Mouse (Mus musculus): ENCODE measurements at regions not wholly inside any gene's neighbourhood (a gene's known extent, or its start where the extent isn't known, plus 50 kb on each side); places are given as distances from the start of the nearest gene placed in this dataset.

DNA sequence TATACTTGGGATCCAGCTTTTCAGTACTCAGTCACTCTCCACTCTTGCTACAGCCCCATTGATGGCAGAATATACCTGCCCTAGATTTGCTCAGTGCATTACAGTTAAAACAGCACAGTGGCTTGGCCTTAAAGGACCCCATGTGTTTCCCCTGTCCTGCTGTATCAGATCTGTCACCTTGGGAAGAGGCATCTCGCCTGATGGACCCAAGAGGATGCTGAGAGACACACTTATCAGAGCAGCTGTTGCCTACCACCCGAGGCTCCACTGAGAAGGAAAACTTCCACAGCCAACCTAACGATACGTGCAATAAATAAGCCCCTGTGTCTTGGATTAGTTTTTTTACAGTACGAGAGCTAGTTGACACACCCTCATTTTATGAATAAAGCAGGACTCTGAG, 411.8 kb upstream of the Sall1 start:
- TF ChIP-seq CTCF (IDR thresholded peaks at IDR 0.05; ENCODE audit: low read depth) (no peak), EP300 (IDR thresholded peaks at IDR 0.05; ENCODE audit: low read depth) (no peak)
